ENCODE assay signal across 8 mouse cellular contexts in the genomic region with DNA sequence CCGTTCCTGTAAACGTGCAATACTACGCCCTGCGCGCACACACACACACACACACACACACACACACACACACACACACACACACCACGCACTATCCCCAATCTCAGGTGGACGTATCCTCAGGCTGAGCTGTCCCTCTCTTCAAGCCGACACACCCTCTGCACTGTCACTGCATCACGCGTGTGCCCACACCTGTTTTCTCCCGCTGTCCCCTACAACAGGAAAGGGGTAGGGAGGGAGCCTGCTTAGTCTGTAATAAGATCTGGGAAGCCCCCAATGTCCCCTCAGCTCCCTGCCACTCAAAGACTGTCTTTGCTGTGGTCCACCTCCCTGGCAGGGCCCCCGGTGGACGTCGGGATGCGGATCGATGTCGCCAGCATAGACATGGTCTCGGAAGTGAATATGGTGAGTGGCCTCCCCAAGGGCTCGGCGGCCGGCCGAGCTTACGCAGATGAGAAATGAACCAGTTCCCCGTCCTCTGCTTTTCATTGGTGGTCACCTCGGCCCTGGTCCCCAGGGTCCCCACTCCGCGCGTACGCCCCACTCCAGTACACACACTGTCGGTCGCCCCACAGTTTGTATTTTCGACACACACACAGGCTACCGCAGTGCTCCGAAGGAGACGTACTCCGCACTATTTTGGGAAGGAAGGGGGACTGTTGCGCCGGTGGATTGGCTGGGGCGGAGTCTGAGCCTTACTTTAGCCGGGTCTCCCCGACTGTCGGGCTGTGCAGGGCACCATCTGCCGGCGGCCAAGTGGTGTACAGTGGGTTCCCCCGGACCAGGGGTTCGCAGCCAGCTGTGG. TPM values are rescaled to one million over a fixed set of nuclear protein-coding genes. Genes with fewer than 3 reads are reported as not detected.
DNase-seq lines count a peak whose midpoint lies in the region; ATAC-seq and TF ChIP-seq lines count a peak whose summit lies in the region.

No protein-coding gene starts in this region.

- no peaks in the 10 kb centered on the region for H3K9me3 ChIP-seq in hindbrain, embryonic 14.5 days (ENCODE audit: control insufficient read depth, low read length)

- peak overlapping the region; percentile 48; the same call in 1 of the 2 replicates for H3K27ac ChIP-seq in hindbrain, embryonic 14.5 days
- H3K27ac ChIP-seq in left cerebral cortex, adult 2 months: peak overlapping the region; percentile 91

- H3K4me3 ChIP-seq in hindbrain, embryonic 14.5 days (replicated peaks; ENCODE audit: low read length): peak overlapping the region; percentile 46
- H3K4me3 ChIP-seq in left cerebral cortex, adult 2 months: peak overlapping the region; percentile 78

- H3K9ac ChIP-seq in hindbrain, embryonic 14.5 days: peak overlapping the region; percentile 64

- WGBS in hindbrain, embryonic 14.5 days: under 1% methylated on average over 46 of the region's 46 CpGs

- peak overlapping the region; percentile 85 for H3K4me2 ChIP-seq in hindbrain, embryonic 14.5 days (replicated peaks)

- DNase-seq in adrenal gland, adult (ENCODE audit: inconsistent age in 2 of 2, low spot score in 1 of 2): peak; percentile 26 to 77
- peak; percentile 66 to 72 for DNase-seq in cerebellum, postnatal 14 days
- DNase-seq in frontal cortex, postnatal 14 days (ENCODE audit: low spot score in 2 of 2): peak; percentile 49 to 54
- peak; percentile 60 for DNase-seq in hindbrain, embryonic 14.5 days (ENCODE audit: low spot score)
- DNase-seq in left cerebral cortex, adult 2 months (ENCODE audit: extremely low spot score in 1 of 2, low spot score in 2 of 2): peak; percentile 71 to 74
- peak; percentile 53 to 58 for DNase-seq in right cerebral cortex, postnatal 36 days (ENCODE audit: low spot score in 2 of 2)
- no peak for DNase-seq in B cell, adult 2 months

- TF ChIP-seq CTCF in left cerebral cortex, adult 2 months (IDR thresholded peaks at IDR 0.05): peak; percentile 46

- H3K4me1 ChIP-seq in hindbrain, embryonic 14.5 days (replicated peaks; ENCODE audit: control insufficient read depth, insufficient read depth, low read length): peaks cover 6% of the 10 kb centered on the region; the same call in 1 of the 2 replicates

- ATAC-seq in hindbrain, embryonic 14.5 days (ENCODE audit: low FRiP score): peak; percentile 93
- peak; percentile 57 for ATAC-seq in megakaryocyte progenitor cell, adult 5-6 weeks (replicated peaks; ENCODE audit: poor library complexity)

- no peaks in the 10 kb centered on the region for H3K36me3 ChIP-seq in hindbrain, embryonic 14.5 days (replicated peaks; ENCODE audit: control insufficient read depth, insufficient read depth)

- H3K27me3 ChIP-seq in hindbrain, embryonic 14.5 days (ENCODE audit: control insufficient read depth, insufficient read depth, low read length): no peaks in the 10 kb centered on the region

- intact Hi-C loops in left cerebral cortex, adult 2 months (cut with DNase I): loop anchor here (5.0 kb wide), 2 partner anchors 43 to 392 kb away; a partner anchor contains a TSS

RNA-seq across cellular contexts. Expression of a gene that starts 42.6 kb away (rescaled TPM):
- 16.3 and 18.7 TPM in 2 replicates for polyA plus RNA-seq in hindbrain, embryonic 14.5 days (2014; fragmentation: Nextera tagmentation; extraction: Ambion mirVana)
- total RNA-seq in left cerebral cortex, adult 2 months (2021): 100 to 1,000 TPM in 1 of 2 experiments, 10 to 100 TPM in 1; 93.8 to 117 TPM
- total RNA-seq in megakaryocyte progenitor cell, adult 5-6 weeks (2015): not detected in 2 replicates
- not detected in 2 replicates for total RNA-seq in megakaryocyte progenitor cell, adult 5-6 weeks (2017)

RNA-seq across cellular contexts. Expression of a gene that starts 42.8 kb away (rescaled TPM):
- 26.2 and 31.1 TPM in 2 replicates for polyA plus RNA-seq in hindbrain, embryonic 14.5 days (2014; fragmentation: Nextera tagmentation; extraction: Ambion mirVana)
- 10 to 100 TPM; 92.5 to 95.1 TPM for total RNA-seq in left cerebral cortex, adult 2 months (2021)
- not detected in 2 replicates for total RNA-seq in megakaryocyte progenitor cell, adult 5-6 weeks (2015)
- total RNA-seq in megakaryocyte progenitor cell, adult 5-6 weeks (2017): not detected in 2 replicates

Comparison
In these comparisons a context has a peak if more than half of its experiments do, and no peak if none do; other contexts are left out.
1. DNase-seq: peak in adrenal gland, adult (2 of 2), cerebellum, postnatal 14 days (2 of 2), frontal cortex, postnatal 14 days (2 of 2), hindbrain, embryonic 14.5 days (single experiment), left cerebral cortex, adult 2 months (2 of 2) and right cerebral cortex, postnatal 36 days (2 of 2); none in B cell, adult 2 months (0 of 2).
2. RNA of a gene that starts 42.6 kb away (total RNA-seq): 93.8 to 117 TPM in left cerebral cortex, adult 2 months; not detected in megakaryocyte progenitor cell, adult 5-6 weeks; every median in the first group is over 10 times any median in the second.
3. RNA of a gene that starts 42.8 kb away (total RNA-seq): 92.5 to 95.1 TPM in left cerebral cortex, adult 2 months; not detected in megakaryocyte progenitor cell, adult 5-6 weeks; every median in the first group is over 10 times any median in the second.